Mouse (Mus musculus): ENCODE measurements around the gene Olfr1284. TPM values are rescaled to one million over a fixed set of nuclear protein-coding genes. Genes with fewer than 3 reads are reported as not detected.

Olfr1284 gene
- total and polyA plus RNA-seq, 3 experiments, result not detected

DNA sequence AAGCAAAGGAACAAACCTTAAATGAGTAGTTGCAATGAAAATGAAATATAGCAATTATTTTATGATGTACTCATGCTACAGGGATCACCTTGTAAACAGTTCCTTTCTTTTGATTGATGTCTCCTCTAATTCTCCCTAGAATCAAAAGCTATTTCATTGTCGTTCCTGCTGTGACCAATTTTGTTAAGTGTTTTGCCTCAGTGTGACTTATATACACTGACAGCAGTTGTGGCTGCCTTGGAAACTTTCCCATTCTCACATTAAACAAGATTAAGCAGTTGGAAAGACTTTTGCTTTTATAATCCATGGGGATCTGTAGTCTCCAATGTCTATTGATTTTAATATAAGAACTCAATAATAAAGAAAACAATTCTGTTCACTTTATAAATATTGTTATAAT lies 47.6 kb downstream of the Olfr1284 start, which contains the start of gene Olfr1286:
Gene Olfr1286, minus strand, starts transcription at position 185 of the 400 bp plus-strand sequence.
- no peaks in the 10 kb centered on the region for H3K36me3 ChIP-seq (replicated peaks in 1 of 2; ENCODE audit: control insufficient read depth in 1 of 2, insufficient read depth in 1 of 2, low read length in 1 of 2)
- no peak for DNase-seq (ENCODE audit: extremely low read depth)
- TF ChIP-seq SIN3A (IDR thresholded peaks at IDR 0.05; ENCODE audit: low read length) (no peak), JUN (IDR thresholded peaks at IDR 0.05; ENCODE audit: insufficient read depth, low read depth, low read length) (no peak), E2F4 (IDR thresholded peaks at IDR 0.05; ENCODE audit: insufficient replicate concordance, low read depth, low read length) (no peak), ZNF384 (IDR thresholded peaks at IDR 0.05; ENCODE audit: low read depth, low read length) (no peak), CTCF (conservative IDR thresholded peaks at IDR 0.05 in 1 of 2, IDR thresholded peaks at IDR 0.05 in 1 of 2; ENCODE audit: low read depth in 2 of 2, low read length in 2 of 2) (no peak), MAFK (IDR thresholded peaks at IDR 0.05; ENCODE audit: insufficient replicate concordance, low read length) (no peak), MYC (IDR thresholded peaks at IDR 0.05; ENCODE audit: low read depth, low read length) (no peak), MAZ (IDR thresholded peaks at IDR 0.05; ENCODE audit: low read depth, low read length) (no peak), ETS1 (conservative IDR thresholded peaks at IDR 0.05; ENCODE audit: low read depth, low read length) (no peak), RAD21 (IDR thresholded peaks at IDR 0.05; ENCODE audit: low read depth, low read length) (no peak), TBP (conservative IDR thresholded peaks at IDR 0.05; ENCODE audit: low read depth, low read length) (no peak), ZMIZ1 (IDR thresholded peaks at IDR 0.05; ENCODE audit: low read depth, low read length) (no peak)
- dilution Hi-C loops (cut with MboI; ENCODE audit: extremely low pct_ligation_motif_present, extremely low pct_unique_long_range_greater_than_20kb, low sequenced_read_pairs) (no loop called here), in situ Hi-C loops (cut with MboI; ENCODE audit: low pct_ligation_motif_present, low pct_unique_long_range_greater_than_20kb, low sequenced_read_pairs) (no loop called here)
- no peak within 1 kb of the TSS for H3K4me3 ChIP-seq (replicated peaks in 1 of 3; ENCODE audit: low read depth in 2 of 3, low read length in 2 of 3, poor library complexity in 1 of 3)
- no peaks in the 10 kb centered on the region for H3K4me1 ChIP-seq (ENCODE audit: control insufficient read depth in 1 of 2, insufficient read depth in 2 of 2)
- no peaks in the 10 kb centered on the region for H3K79me2 ChIP-seq (replicated peaks; ENCODE audit: control insufficient read depth, extremely low read depth, insufficient read depth, poor library complexity, severe bottlenecking)
- no peak within 1 kb of the TSS for H3K4me2 ChIP-seq (ENCODE audit: insufficient read depth, low read depth, poor library complexity, severe bottlenecking)
- no peak within 1 kb of the TSS for H3K27ac ChIP-seq (ENCODE audit: insufficient read depth, low read depth)
- H3K9ac ChIP-seq (ENCODE audit: insufficient read depth, low read depth), result no peak within 1 kb of the TSS
- H3K27me3 ChIP-seq (replicated peaks), result no peaks in the 10 kb centered on the region
- no peaks in the 10 kb centered on the region for H3K9me3 ChIP-seq (replicated peaks; ENCODE audit: low read length)

Other genes with a start within 250 kb of the Olfr1284 start
- not detected in 2 replicates for gene Gm15130, start 222.6 kb upstream of the Olfr1284 start, total RNA-seq (2012; rRNA removed)
- not detected in 2 replicates for gene Gm15130, start 222.6 kb upstream of the Olfr1284 start, total RNA-seq (2014; rRNA removed)
- gene Gm15130, start 222.6 kb upstream of the Olfr1284 start, polyA plus RNA-seq (2012; ENCODE audit: insufficient read length, low read depth), result not detected in 2 replicates
- not detected in 2 replicates for gene 4930430A15Rik, start 145.9 kb upstream of the Olfr1284 start, total RNA-seq (2012; rRNA removed)
- not detected in 2 replicates for gene 4930430A15Rik, start 145.9 kb upstream of the Olfr1284 start, total RNA-seq (2014; rRNA removed)
- gene 4930430A15Rik, start 145.9 kb upstream of the Olfr1284 start, polyA plus RNA-seq (2012; ENCODE audit: insufficient read length, low read depth), result not detected in 2 replicates
- gene Olfr1275, start 140.2 kb upstream of the Olfr1284 start, total RNA-seq (2012; rRNA removed), result not detected in 2 replicates
- gene Olfr1275, start 140.2 kb upstream of the Olfr1284 start, total RNA-seq (2014; rRNA removed), result not detected in 2 replicates
- gene Olfr1275, start 140.2 kb upstream of the Olfr1284 start, polyA plus RNA-seq (2012; ENCODE audit: insufficient read length, low read depth), result not detected in 2 replicates
- gene Olfr1276, start 121.0 kb upstream of the Olfr1284 start, total RNA-seq (2012; rRNA removed), result not detected in 2 replicates
- gene Olfr1276, start 121.0 kb upstream of the Olfr1284 start, total RNA-seq (2014; rRNA removed), result not detected in 2 replicates
- gene Olfr1276, start 121.0 kb upstream of the Olfr1284 start, polyA plus RNA-seq (2012; ENCODE audit: insufficient read length, low read depth), result not detected in 2 replicates
- gene Olfr1277, start 101.4 kb upstream of the Olfr1284 start, total RNA-seq (2012; rRNA removed), result not detected in 2 replicates
- gene Olfr1277, start 101.4 kb upstream of the Olfr1284 start, total RNA-seq (2014; rRNA removed), result not detected in 2 replicates
- gene Olfr1277, start 101.4 kb upstream of the Olfr1284 start, polyA plus RNA-seq (2012; ENCODE audit: insufficient read length, low read depth), result not detected in 2 replicates
- gene Olfr1278, start 85.4 kb upstream of the Olfr1284 start, total RNA-seq (2012; rRNA removed), result not detected in 2 replicates
- gene Olfr1278, start 85.4 kb upstream of the Olfr1284 start, total RNA-seq (2014; rRNA removed), result not detected in 2 replicates
- gene Olfr1278, start 85.4 kb upstream of the Olfr1284 start, polyA plus RNA-seq (2012; ENCODE audit: insufficient read length, low read depth), result not detected in 2 replicates
- gene Olfr1279, start 74.9 kb upstream of the Olfr1284 start, total RNA-seq (2012; rRNA removed), result not detected in 2 replicates
- gene Olfr1279, start 74.9 kb upstream of the Olfr1284 start, total RNA-seq (2014; rRNA removed), result not detected in 2 replicates
- not detected in 2 replicates for gene Olfr1279, start 74.9 kb upstream of the Olfr1284 start, polyA plus RNA-seq (2012; ENCODE audit: insufficient read length, low read depth)
- not detected in 2 replicates for gene Olfr1280, start 61.5 kb upstream of the Olfr1284 start, total RNA-seq (2012; rRNA removed)
- gene Olfr1280, start 61.5 kb upstream of the Olfr1284 start, total RNA-seq (2014; rRNA removed), result not detected in 2 replicates
- gene Olfr1280, start 61.5 kb upstream of the Olfr1284 start, polyA plus RNA-seq (2012; ENCODE audit: insufficient read length, low read depth), result not detected in 2 replicates
- not detected in 2 replicates for gene Olfr1281, start 49.0 kb upstream of the Olfr1284 start, total RNA-seq (2012; rRNA removed)
- gene Olfr1281, start 49.0 kb upstream of the Olfr1284 start, total RNA-seq (2014; rRNA removed), result not detected in 2 replicates
- not detected in 2 replicates for gene Olfr1281, start 49.0 kb upstream of the Olfr1284 start, polyA plus RNA-seq (2012; ENCODE audit: insufficient read length, low read depth)
- gene Olfr1282, start 39.4 kb upstream of the Olfr1284 start, total RNA-seq (2012; rRNA removed), result not detected in 2 replicates
- gene Olfr1282, start 39.4 kb upstream of the Olfr1284 start, total RNA-seq (2014; rRNA removed), result not detected in 2 replicates
- gene Olfr1282, start 39.4 kb upstream of the Olfr1284 start, polyA plus RNA-seq (2012; ENCODE audit: insufficient read length, low read depth), result not detected in 2 replicates
- gene Olfr1283, start 8.7 kb upstream of the Olfr1284 start, total RNA-seq (2012; rRNA removed), result not detected in 2 replicates
- gene Olfr1283, start 8.7 kb upstream of the Olfr1284 start, total RNA-seq (2014; rRNA removed), result not detected in 2 replicates
- gene Olfr1283, start 8.7 kb upstream of the Olfr1284 start, polyA plus RNA-seq (2012; ENCODE audit: insufficient read length, low read depth), result not detected in 2 replicates
- not detected in 2 replicates for gene Olfr1286, start 47.6 kb downstream of the Olfr1284 start, total RNA-seq (2012; rRNA removed)
- not detected in 2 replicates for gene Olfr1286, start 47.6 kb downstream of the Olfr1284 start, total RNA-seq (2014; rRNA removed)
- gene Olfr1286, start 47.6 kb downstream of the Olfr1284 start, polyA plus RNA-seq (2012; ENCODE audit: insufficient read length, low read depth), result not detected in 2 replicates
- gene Olfr1287, start 73.6 kb downstream of the Olfr1284 start, total RNA-seq (2012; rRNA removed), result not detected in 2 replicates
- not detected in 2 replicates for gene Olfr1287, start 73.6 kb downstream of the Olfr1284 start, total RNA-seq (2014; rRNA removed)
- gene Olfr1287, start 73.6 kb downstream of the Olfr1284 start, polyA plus RNA-seq (2012; ENCODE audit: insufficient read length, low read depth), result not detected in 2 replicates
- not detected in 2 replicates for gene Olfr1288, start 98.6 kb downstream of the Olfr1284 start, total RNA-seq (2012; rRNA removed)
- not detected in 2 replicates for gene Olfr1288, start 98.6 kb downstream of the Olfr1284 start, total RNA-seq (2014; rRNA removed)
- not detected in 2 replicates for gene Olfr1288, start 98.6 kb downstream of the Olfr1284 start, polyA plus RNA-seq (2012; ENCODE audit: insufficient read length, low read depth)
- gene Olfr1289, start 105.3 kb downstream of the Olfr1284 start, total RNA-seq (2012; rRNA removed), result not detected in 2 replicates
- gene Olfr1289, start 105.3 kb downstream of the Olfr1284 start, total RNA-seq (2014; rRNA removed), result not detected in 2 replicates
- gene Olfr1289, start 105.3 kb downstream of the Olfr1284 start, polyA plus RNA-seq (2012; ENCODE audit: insufficient read length, low read depth), result not detected in 2 replicates
- not detected in 2 replicates for gene Olfr1290, start 118.3 kb downstream of the Olfr1284 start, total RNA-seq (2012; rRNA removed)
- gene Olfr1290, start 118.3 kb downstream of the Olfr1284 start, total RNA-seq (2014; rRNA removed), result not detected in 2 replicates
- gene Olfr1290, start 118.3 kb downstream of the Olfr1284 start, polyA plus RNA-seq (2012; ENCODE audit: insufficient read length, low read depth), result not detected in 2 replicates
- gene Olfr1291-ps1, start 121.7 kb downstream of the Olfr1284 start, total RNA-seq (2012; rRNA removed), result not detected in 2 replicates
- not detected in 2 replicates for gene Olfr1291-ps1, start 121.7 kb downstream of the Olfr1284 start, total RNA-seq (2014; rRNA removed)
- gene Olfr1291-ps1, start 121.7 kb downstream of the Olfr1284 start, polyA plus RNA-seq (2012; ENCODE audit: insufficient read length, low read depth), result not detected in 2 replicates
- not detected in 2 replicates for gene Olfr1293-ps, start 149.7 kb downstream of the Olfr1284 start, total RNA-seq (2012; rRNA removed)
- not detected in 2 replicates for gene Olfr1293-ps, start 149.7 kb downstream of the Olfr1284 start, total RNA-seq (2014; rRNA removed)
- gene Olfr1293-ps, start 149.7 kb downstream of the Olfr1284 start, polyA plus RNA-seq (2012; ENCODE audit: insufficient read length, low read depth), result 0.10 TPM in 1 of 2 replicates, not detected in the other
- not detected in 2 replicates for gene Olfr1294, start 164.8 kb downstream of the Olfr1284 start, total RNA-seq (2012; rRNA removed)
- gene Olfr1294, start 164.8 kb downstream of the Olfr1284 start, total RNA-seq (2014; rRNA removed), result not detected in 2 replicates
- not detected in 2 replicates for gene Olfr1294, start 164.8 kb downstream of the Olfr1284 start, polyA plus RNA-seq (2012; ENCODE audit: insufficient read length, low read depth)
- not detected in 2 replicates for gene Olfr1295, start 194.2 kb downstream of the Olfr1284 start, total RNA-seq (2012; rRNA removed)
- gene Olfr1295, start 194.2 kb downstream of the Olfr1284 start, total RNA-seq (2014; rRNA removed), result not detected in 2 replicates
- not detected in 2 replicates for gene Olfr1295, start 194.2 kb downstream of the Olfr1284 start, polyA plus RNA-seq (2012; ENCODE audit: insufficient read length, low read depth)

Measured in CH12.LX (cell line).